Mouse (Mus musculus): ENCODE results near the gene Tcea2. TPM values are rescaled to one million over a fixed set of nuclear protein-coding genes. Genes with fewer than 3 reads are reported as not detected.

Gene Tcea2
- total RNA-seq, 2 experiments from 2014 or later, result 5.6 to 6.3 TPM

DNA sequence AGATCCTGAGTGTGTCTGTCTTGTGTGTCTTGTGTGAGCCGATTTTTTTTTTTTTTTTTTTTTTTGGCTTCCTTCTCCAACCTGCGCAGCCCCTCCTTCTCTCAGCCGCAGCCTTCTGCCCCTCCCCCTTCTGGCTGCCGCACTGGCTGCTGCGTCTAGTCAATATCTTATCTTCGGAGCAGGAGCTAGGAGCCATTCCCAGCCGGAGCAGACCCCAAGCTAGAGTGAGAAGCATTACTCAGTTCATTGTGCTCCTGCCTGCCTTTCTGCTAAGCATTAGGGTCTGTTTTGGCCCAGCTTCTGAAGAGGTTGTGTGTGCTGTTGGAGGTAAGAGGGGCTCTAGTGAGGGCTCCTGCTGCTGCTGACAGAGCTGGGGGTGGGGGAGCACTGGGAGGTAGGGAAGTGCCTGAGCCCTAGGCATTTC, 34.8 kb downstream of the Tcea2 start, which contains the start of gene Oprl1:
Oprl1 (plus strand) TSS at position 114 of the 424 bp plus-strand sequence.
- no peak for DNase-seq

- no peak for DNase-seq
Observed at GRCm38 (mm10) chr2:181715382-181715781, 35.3 kb downstream of the Tcea2 start.

DNA sequence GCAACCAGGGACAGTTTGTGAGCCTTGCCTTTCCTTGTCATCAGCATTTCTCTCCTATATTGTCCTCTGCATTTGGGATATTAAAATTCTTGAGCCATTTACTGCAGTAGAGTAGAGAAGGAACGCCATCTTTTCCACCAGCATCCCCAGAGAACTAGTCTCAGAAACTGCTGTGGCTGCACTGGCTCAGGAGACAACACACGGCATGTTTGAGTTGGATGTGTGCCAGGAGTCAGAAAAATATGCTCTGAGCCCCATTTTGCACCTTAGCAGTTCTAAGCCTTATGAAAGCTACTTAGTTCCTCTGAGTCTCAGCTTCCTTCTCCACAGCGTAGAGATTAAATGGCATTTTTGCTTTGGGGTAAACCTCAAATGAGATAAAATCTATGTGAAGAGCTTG, 36.9 kb downstream of the Tcea2 start:
- no peak for DNase-seq

GRCm38 (mm10) chr2:181720061-181720460, 40.0 kb downstream of the Tcea2 start:
- DNase-seq, result no peak

GRCm38 (mm10) chr2:181721200-181721599, 41.1 kb downstream of the Tcea2 start:
- no peak for DNase-seq

DNA sequence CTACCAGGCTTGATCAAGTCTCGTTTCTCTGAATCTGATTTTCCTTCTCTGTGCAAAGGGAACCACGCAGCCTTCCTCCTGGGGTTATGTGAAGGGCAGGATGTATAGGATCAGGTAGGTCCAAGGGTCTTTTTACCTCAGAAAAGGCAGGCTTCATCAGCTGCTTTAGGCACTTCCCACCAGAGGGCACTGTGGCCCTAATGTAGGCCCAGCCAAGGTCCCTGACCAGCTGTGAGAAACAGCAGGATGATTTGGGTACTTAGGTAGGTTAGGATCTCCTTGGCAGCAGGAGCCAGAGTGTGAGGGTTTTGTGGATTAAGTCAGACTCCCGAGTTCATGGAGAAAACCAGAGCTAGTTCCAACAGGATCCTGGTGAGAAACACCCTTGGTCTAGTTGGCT, 42.1 kb downstream of the Tcea2 start:
- no peak for DNase-seq

GRCm38 (mm10) chr2:181727659-181728262, 47.7 kb downstream of the Tcea2 start:
- DNase-seq, result no peak

- no peak for DNase-seq
Observed at GRCm38 (mm10) chr2:181730051-181730450, 49.9 kb downstream of the Tcea2 start.

Other genes starting within 250 kb of the Tcea2 start
- 1 to 10 TPM; 5.8 to 8.4 TPM for gene Zbtb46, start 220.9 kb upstream of the Tcea2 start, total RNA-seq (2021)
- not detected for gene Abhd16b, start 187.1 kb upstream of the Tcea2 start, total RNA-seq (2021)
- gene Tpd52l2, start 183.2 kb upstream of the Tcea2 start, total RNA-seq (2021), result 10 to 100 TPM; 69.9 to 72.9 TPM
- 10 to 100 TPM; 67.5 to 70.1 TPM for gene Dnajc5, start 159.8 kb upstream of the Tcea2 start, total RNA-seq (2021)
- 10 to 100 TPM; 36.5 to 43.5 TPM for gene Uckl1, start 95.4 kb upstream of the Tcea2 start, total RNA-seq (2021)
- gene Prpf6, start 88.4 kb upstream of the Tcea2 start, total RNA-seq (2021), result 10 to 100 TPM; 26.7 to 33.4 TPM
- 10 to 100 TPM; 28.4 to 32.4 TPM for gene Zfp512b, start 87.5 kb upstream of the Tcea2 start, total RNA-seq (2021)
- 1 to 10 TPM in 1 of 2 experiments, under 1 TPM in 1; 0.85 to 1.2 TPM for gene Samd10, start 81.1 kb upstream of the Tcea2 start, total RNA-seq (2021)
- gene Gm29797, start 23.3 kb upstream of the Tcea2 start, total RNA-seq (2021), result not detected
- 10 to 100 TPM; 25.4 to 36.2 TPM for gene Sox18, start 8.7 kb upstream of the Tcea2 start, total RNA-seq (2021)
- 1 to 10 TPM; 7.5 to 9.6 TPM for gene Rgs19, start 13.7 kb downstream of the Tcea2 start, total RNA-seq (2021)
- gene Lkaaear1, start 18.1 kb downstream of the Tcea2 start, total RNA-seq (2021), result not detected
- not detected for gene Oprl1, start 34.7 kb downstream of the Tcea2 start, total RNA-seq (2021)
- under 1 TPM in 1 of 2 experiments, not detected in 1; 0.09 TPM for gene Myt1, start 83.0 kb downstream of the Tcea2 start, total RNA-seq (2021)
- gene Pcmtd2, start 157.5 kb downstream of the Tcea2 start, total RNA-seq (2021), result 10 to 100 TPM; 22.2 to 25.2 TPM
- gene Polr3k, start 184.0 kb downstream of the Tcea2 start, total RNA-seq (2021), result 10 to 100 TPM; 11.2 to 11.4 TPM

All from gastrocnemius, postnatal 10 days (tissue).